ENCODE assay signal across 15 mouse cellular contexts in the genomic region with DNA sequence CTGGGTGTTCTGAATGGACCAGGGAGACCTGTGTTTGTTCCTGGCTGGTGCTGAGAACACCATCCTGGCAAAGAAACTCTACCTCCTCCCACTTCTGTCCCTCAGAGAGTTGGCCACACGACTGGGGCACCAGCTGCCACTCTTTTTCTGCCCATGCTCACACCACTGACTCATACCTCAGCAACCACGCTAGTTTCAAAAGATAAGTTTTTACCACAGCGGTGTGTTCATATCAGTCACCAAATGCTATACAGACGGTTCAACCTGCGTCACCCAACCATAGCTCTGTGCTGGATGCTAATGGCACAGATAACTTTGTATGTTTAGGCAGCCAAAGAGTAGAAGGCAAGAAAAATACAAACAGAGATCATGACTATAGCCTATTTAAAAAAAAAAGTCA.
DNase-seq lines count a peak whose midpoint lies in the region; ATAC-seq and TF ChIP-seq lines count a peak whose summit lies in the region.
"Had no signal": no experiment of that assay in that cellular context is flagged by ENCODE, and none has a peak within 500 bp of the region (broad histone marks: within the 10 kb centered on the region; RNA-seq: fewer than 3 reads in every experiment).

No protein-coding gene starts in this region.

- no peak for TF ChIP-seq CTCF in stomach, postnatal 0 days (IDR thresholded peaks at IDR 0.05; ENCODE audit: low read depth)

- no peak overlapping the region for H3K4me3 ChIP-seq in stomach, embryonic 14.5 days (ENCODE audit: low read depth, low read length)
- no peak overlapping the region for H3K4me3 ChIP-seq in stomach, postnatal 0 days (ENCODE audit: low read depth, low read length)
- no peak overlapping the region for H3K4me3 ChIP-seq in limb, embryonic 10.5 days
- H3K4me3 ChIP-seq in stomach, embryonic 15.5 days (replicated peaks) = no peak overlapping the region
- H3K4me3 ChIP-seq: embryonic facial prominence, embryonic 15.5 days; heart, embryonic 13.5 days; hindbrain, embryonic 13.5 days; limb, embryonic 13.5 days had no signal

- TF ChIP-seq EP300 in stomach, postnatal 0 days (optimal IDR thresholded peaks at IDR 0.05) = no peak

- H3K9me3 ChIP-seq in stomach, embryonic 14.5 days (ENCODE audit: control insufficient read depth, low read depth, low read length) = no peaks in the 10 kb centered on the region
- H3K9me3 ChIP-seq in stomach, postnatal 0 days (ENCODE audit: control insufficient read depth, low read length) = no peaks in the 10 kb centered on the region
- H3K9me3 ChIP-seq in limb, embryonic 10.5 days (replicated peaks) = no peaks in the 10 kb centered on the region
- no peaks in the 10 kb centered on the region for H3K9me3 ChIP-seq in stomach, embryonic 15.5 days
- H3K9me3 ChIP-seq: embryonic facial prominence, embryonic 15.5 days; heart, embryonic 13.5 days; hindbrain, embryonic 13.5 days; limb, embryonic 13.5 days had no signal

- H3K27me3 ChIP-seq in stomach, embryonic 14.5 days (ENCODE audit: control insufficient read depth, insufficient read depth, low read length) = no peaks in the 10 kb centered on the region
- H3K27me3 ChIP-seq in stomach, postnatal 0 days (ENCODE audit: control insufficient read depth, insufficient read depth, low read length) = no peaks in the 10 kb centered on the region
- no peaks in the 10 kb centered on the region for H3K27me3 ChIP-seq in limb, embryonic 10.5 days (ENCODE audit: low read depth, poor library complexity, severe bottlenecking)
- H3K27me3 ChIP-seq in stomach, embryonic 15.5 days (replicated peaks) = no peaks in the 10 kb centered on the region
- H3K27me3 ChIP-seq: embryonic facial prominence, embryonic 15.5 days; heart, embryonic 13.5 days; hindbrain, embryonic 13.5 days; limb, embryonic 13.5 days had no signal

- no peaks in the 10 kb centered on the region for H3K4me1 ChIP-seq in stomach, embryonic 14.5 days (ENCODE audit: control insufficient read depth, insufficient read depth, low read length)
- no peaks in the 10 kb centered on the region for H3K4me1 ChIP-seq in stomach, postnatal 0 days (replicated peaks; ENCODE audit: control insufficient read depth, insufficient read depth)
- H3K4me1 ChIP-seq in limb, embryonic 10.5 days = no peaks in the 10 kb centered on the region
- H3K4me1 ChIP-seq in stomach, embryonic 15.5 days = no peaks in the 10 kb centered on the region
- H3K4me1 ChIP-seq: heart, embryonic 13.5 days; hindbrain, embryonic 13.5 days had no signal

- 0 out of 2 replicates have a peak, but pooled peaks have one; percentile 18 for ATAC-seq in stomach, embryonic 14.5 days (ENCODE audit: insufficient number of reproducible peaks, insufficient read depth, low FRiP score, low read depth)
- no peak for ATAC-seq in stomach, postnatal 0 days (ENCODE audit: low FRiP score, low TSS enrichment)
- ATAC-seq in stomach, embryonic 15.5 days (ENCODE audit: insufficient read depth, low FRiP score, low read depth) = peak; percentile 86; the same call in 1 of the 2 replicates

- no peak overlapping the region for H3K4me2 ChIP-seq in stomach, embryonic 14.5 days (replicated peaks; ENCODE audit: low read depth, low read length)
- H3K4me2 ChIP-seq in stomach, postnatal 0 days (replicated peaks; ENCODE audit: low read depth) = no peak overlapping the region
- no peak overlapping the region for H3K4me2 ChIP-seq in stomach, embryonic 15.5 days
- H3K4me2 ChIP-seq: embryonic facial prominence, embryonic 15.5 days; heart, embryonic 13.5 days; hindbrain, embryonic 13.5 days; limb, embryonic 13.5 days had no signal

- no peak overlapping the region for H3K27ac ChIP-seq in stomach, embryonic 14.5 days (ENCODE audit: low read length)
- H3K27ac ChIP-seq in stomach, postnatal 0 days (replicated peaks) = no peak overlapping the region
- H3K27ac ChIP-seq in limb, embryonic 10.5 days = no peak overlapping the region
- no peak overlapping the region for H3K27ac ChIP-seq in stomach, embryonic 15.5 days
- H3K27ac ChIP-seq: heart, embryonic 13.5 days; hindbrain, embryonic 13.5 days; limb, embryonic 13.5 days; macrophage had no signal

- no peak overlapping the region for H3K9ac ChIP-seq in stomach, embryonic 14.5 days (replicated peaks; ENCODE audit: low read depth, low read length)
- H3K9ac ChIP-seq in stomach, postnatal 0 days (ENCODE audit: low read length) = no peak overlapping the region
- H3K9ac ChIP-seq in stomach, embryonic 15.5 days = no peak overlapping the region
- H3K9ac ChIP-seq: embryonic facial prominence, embryonic 15.5 days; heart, embryonic 13.5 days; hindbrain, embryonic 13.5 days; limb, embryonic 13.5 days had no signal

- DNase-seq in heart, adult 11 months = peak; percentile 83
- no peak for DNase-seq in heart, adult 9 months (ENCODE audit: low spot score in 2 of 2)
- DNase-seq in stomach, postnatal 0 days (ENCODE audit: low spot score) = no peak
- DNase-seq in limb, embryonic 10.5 days (ENCODE audit: low spot score) = peak; percentile 25
- no peak for DNase-seq in embryo, embryonic 9.5 days (ENCODE audit: extremely low spot score)
- no peak for DNase-seq in thymus, postnatal 25 days
- DNase-seq: cerebellum, adult 2 months; kidney, adult 9 months had no signal

- 85% methylated on average over 5 of the region's 5 CpGs for WGBS in stomach, embryonic 14.5 days
- WGBS in stomach, postnatal 0 days = 71% methylated on average over 5 of the region's 5 CpGs
- 90% methylated on average over 5 of the region's 5 CpGs for WGBS in limb, embryonic 10.5 days
- WGBS in stomach, embryonic 15.5 days = 69% methylated on average over 5 of the region's 5 CpGs

- H3K36me3 ChIP-seq in stomach, embryonic 14.5 days (ENCODE audit: control insufficient read depth, insufficient read depth, low read length) = no peaks in the 10 kb centered on the region
- no peaks in the 10 kb centered on the region for H3K36me3 ChIP-seq in stomach, postnatal 0 days (ENCODE audit: control insufficient read depth, insufficient read depth, low read length)
- H3K36me3 ChIP-seq in limb, embryonic 10.5 days = no peaks in the 10 kb centered on the region
- no peaks in the 10 kb centered on the region for H3K36me3 ChIP-seq in stomach, embryonic 15.5 days
- H3K36me3 ChIP-seq: embryonic facial prominence, embryonic 15.5 days; heart, embryonic 13.5 days; hindbrain, embryonic 13.5 days; limb, embryonic 13.5 days had no signal

Comparison
In these comparisons a context has a peak if more than half of its experiments do, and no peak if none do; other contexts are left out.
1. DNase-seq: peak in heart, adult 11 months (single experiment) and limb, embryonic 10.5 days (single experiment); none in heart, adult 9 months (0 of 2), stomach, postnatal 0 days (single experiment), embryo, embryonic 9.5 days (single experiment) and thymus, postnatal 25 days (single experiment).